Mouse (Mus musculus) heart, embryonic 15.5 days (tissue): ENCODE data around the gene Ndc1. TPM values are rescaled to one million over a fixed set of nuclear protein-coding genes. Genes with fewer than 3 reads are reported as not detected.

Experiments
- ATAC-seq: fragments of 200-750 bp; cut with Nextera tagmentation; replicated peaks from 2 replicates; pipeline ENCODE4 v1.8.0; 2017; ENCODE audit warnings: low read depth, moderate TSS enrichment; ENCODE audit not compliant: insufficient number of reproducible peaks, insufficient read depth, low FRiP score
- H3K27ac ChIP-seq: fragments of 300-500 bp; sonication (generic); 2 replicates; pipeline ENCODE4 v1.5.1; 2015; ENCODE audit warnings: mild to moderate bottlenecking, inconsistent platforms
- H3K27me3 ChIP-seq: fragments of 300-500 bp; sonication (generic); 2 replicates; pipeline ENCODE4 v1.6.1; 2015; ENCODE audit warnings: inconsistent platforms
- H3K36me3 ChIP-seq: fragments of 300-500 bp; sonication (generic); 2 replicates; pipeline ENCODE4 v1.6.1; 2015; ENCODE audit warnings: mild to moderate bottlenecking, inconsistent platforms
- H3K4me1 ChIP-seq: fragments of 300-500 bp; sonication (generic); replicated peaks from 2 replicates; pipeline ENCODE4 v1.6.1; 2015; ENCODE audit warnings: inconsistent platforms
- H3K4me2 ChIP-seq: fragments of 300-500 bp; sonication (generic); 2 replicates; pipeline ENCODE4 v1.6.1; 2015; ENCODE audit warnings: inconsistent platforms, mild to moderate bottlenecking, moderate library complexity
- H3K4me3 ChIP-seq: fragments of 300-500 bp; sonication (generic); 2 replicates; pipeline ENCODE4 v1.5.1; 2015; ENCODE audit warnings: mild to moderate bottlenecking, inconsistent platforms
- H3K9ac ChIP-seq: fragments of 300-500 bp; sonication (generic); 2 replicates; pipeline ENCODE4 v1.6.1; 2015; ENCODE audit warnings: mild to moderate bottlenecking, inconsistent platforms
- H3K9me3 ChIP-seq: fragments of 300-500 bp; sonication (generic); replicated peaks from 2 replicates; pipeline ENCODE4 v1.6.1; 2016; ENCODE audit warnings: inconsistent platforms
- WGBS: fragments of 180-500 bp; shearing (Covaris S2); methylation state at CpG from one replicate; pipeline ENCODE4 v1.1.7; 2015; ENCODE audit warnings: mixed read lengths; 5-methylcytosine and 5-hydroxymethylcytosine counted together
- polyA plus RNA-seq: library from polyadenylated mRNA; unstranded; fragments of >200 nt; fragmentation: Nextera tagmentation; extraction: Ambion mirVana; gene quantifications from 2 replicates; pipeline ENCODE4 v1.2.1, GENCODE M21; 2015

Ndc1 gene
- polyA plus RNA-seq, 1 experiment from 2014 or later, result 18.9 TPM

DNA sequence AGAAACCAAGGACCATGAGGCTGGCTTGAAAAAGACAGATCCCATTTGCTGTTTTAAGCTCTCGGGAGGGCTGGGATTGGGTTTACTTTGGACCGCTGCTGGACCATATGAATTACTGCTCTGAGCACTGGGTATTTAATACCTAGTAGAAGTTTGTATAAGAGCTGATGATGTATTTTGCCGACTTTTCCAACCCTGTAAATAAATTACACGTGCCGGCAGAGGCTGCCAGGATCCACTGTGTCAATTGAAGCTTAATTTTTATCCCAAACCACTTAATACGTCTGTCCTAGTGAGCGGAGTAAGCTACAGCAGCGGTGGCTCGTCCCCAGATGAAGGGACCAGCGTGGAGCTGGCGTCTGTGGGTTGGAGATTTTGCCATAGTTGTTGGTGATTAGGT, 74.7 kb downstream of the Ndc1 start:
- 72% methylated on average over 11 of the region's 11 CpGs for WGBS
- no peak overlapping the region for H3K4me3 ChIP-seq
- H3K27ac ChIP-seq, result no peak overlapping the region
- H3K9me3 ChIP-seq, result no peaks in the 10 kb centered on the region
- H3K27me3 ChIP-seq, result peaks cover 72% of the 10 kb centered on the region
- H3K4me1 ChIP-seq, result 0 out of 2 replicates have a peak, but pooled peaks cover 5% of the 10 kb centered on the region
- H3K9ac ChIP-seq, result no peak overlapping the region
- ATAC-seq, result no peak
- no peaks in the 10 kb centered on the region for H3K36me3 ChIP-seq
- no peak overlapping the region for H3K4me2 ChIP-seq

DNA sequence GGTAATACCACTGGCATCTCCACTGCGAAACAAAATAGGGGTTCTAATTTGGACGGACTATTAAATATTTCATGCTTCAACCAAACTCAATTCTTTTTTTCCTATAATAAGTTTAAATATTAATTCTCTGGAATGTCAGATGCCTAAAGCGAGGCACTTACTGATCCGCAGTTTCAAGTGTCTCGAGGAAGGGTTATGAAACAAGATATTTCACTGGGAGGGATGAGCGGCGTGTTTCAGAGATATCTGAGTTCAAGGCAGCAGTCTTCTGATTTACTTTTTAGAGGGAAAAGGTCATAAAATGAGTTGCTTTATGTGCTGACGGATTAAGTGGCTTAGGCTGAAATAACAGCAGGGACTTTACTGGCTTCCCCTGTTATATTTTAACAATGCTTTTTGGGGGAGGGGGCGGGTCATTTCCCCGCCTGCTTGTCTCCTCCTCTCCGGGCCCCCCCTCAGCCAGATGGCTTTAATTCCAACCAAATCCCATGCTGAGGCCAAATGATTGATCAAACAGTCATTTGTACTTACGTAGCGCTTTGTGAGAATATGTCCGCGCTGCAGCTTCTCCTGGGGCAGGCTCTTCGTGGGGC, 75.4 kb downstream of the Ndc1 start:
- no peak for ATAC-seq
- Histone ChIP-seq H3K9ac (no peak overlapping the region), H3K4me1 (0 out of 2 replicates have a peak, but pooled peaks cover 5% of the 10 kb centered on the region), H3K27ac (no peak overlapping the region), H3K36me3 (no peaks in the 10 kb centered on the region), H3K9me3 (no peaks in the 10 kb centered on the region), H3K27me3 (peaks cover 70% of the 10 kb centered on the region), H3K4me2 (no peak overlapping the region), H3K4me3 (no peak overlapping the region)
- 69% methylated on average over 16 of the region's 16 CpGs for WGBS

DNA sequence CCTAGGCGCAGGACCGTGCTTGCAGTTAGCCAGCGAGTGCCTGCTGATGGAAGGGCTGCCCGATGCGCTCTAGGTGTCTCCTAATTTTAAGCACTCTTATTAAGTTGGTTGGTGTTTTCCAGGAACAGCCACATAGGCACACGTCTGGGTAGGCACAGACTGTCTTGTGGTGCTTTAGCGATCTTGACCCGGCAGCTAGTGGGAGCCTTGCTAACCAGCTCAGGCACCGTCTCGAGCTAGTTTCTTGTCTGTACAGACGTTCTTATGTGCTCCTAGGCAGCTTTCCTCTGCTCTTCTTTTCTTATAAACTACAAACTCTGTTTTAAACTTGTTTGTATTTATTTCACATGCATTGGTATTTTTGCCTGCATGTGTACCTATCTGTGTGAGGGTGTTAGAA, 76.0 kb downstream of the Ndc1 start:
- Histone ChIP-seq H3K4me2 (no peak overlapping the region), H3K4me3 (no peak overlapping the region), H3K9ac (no peak overlapping the region), H3K4me1 (0 out of 2 replicates have a peak, but pooled peaks cover 5% of the 10 kb centered on the region), H3K27ac (no peak overlapping the region), H3K36me3 (no peaks in the 10 kb centered on the region), H3K9me3 (no peaks in the 10 kb centered on the region), H3K27me3 (peaks cover 65% of the 10 kb centered on the region)
- 76% methylated on average over 11 of the region's 11 CpGs for WGBS
- ATAC-seq, result no peak

DNA sequence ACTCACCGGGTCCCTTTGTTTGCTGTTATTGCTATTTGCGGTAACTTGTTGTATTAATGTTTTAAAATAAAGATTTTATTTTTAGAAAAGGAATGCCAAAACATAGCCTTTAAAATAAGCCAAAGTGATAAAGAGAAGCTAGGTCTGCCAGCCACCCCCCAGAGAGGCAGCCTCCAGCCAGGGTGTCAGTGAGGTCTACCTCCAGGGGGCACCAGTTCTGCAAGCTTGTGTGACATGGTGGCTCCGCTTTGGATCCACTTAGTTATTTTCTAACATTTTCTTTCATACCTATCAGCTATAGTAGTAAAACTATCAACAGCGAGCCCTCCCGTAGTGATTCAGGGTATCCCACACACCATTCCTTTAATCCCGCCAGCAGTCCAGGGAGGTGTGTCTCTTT, 80.9 kb downstream of the Ndc1 start:
- Histone ChIP-seq H3K36me3 (no peaks in the 10 kb centered on the region), H3K27me3 (peaks cover 43% of the 10 kb centered on the region), H3K4me1 (no peaks in the 10 kb centered on the region), H3K9me3 (no peaks in the 10 kb centered on the region), H3K4me2 (no peak overlapping the region), H3K27ac (no peak overlapping the region), H3K9ac (no peak overlapping the region), H3K4me3 (no peak overlapping the region)
- WGBS, result 82% methylated on average over 6 of the region's 6 CpGs
- ATAC-seq, result no peak

DNA sequence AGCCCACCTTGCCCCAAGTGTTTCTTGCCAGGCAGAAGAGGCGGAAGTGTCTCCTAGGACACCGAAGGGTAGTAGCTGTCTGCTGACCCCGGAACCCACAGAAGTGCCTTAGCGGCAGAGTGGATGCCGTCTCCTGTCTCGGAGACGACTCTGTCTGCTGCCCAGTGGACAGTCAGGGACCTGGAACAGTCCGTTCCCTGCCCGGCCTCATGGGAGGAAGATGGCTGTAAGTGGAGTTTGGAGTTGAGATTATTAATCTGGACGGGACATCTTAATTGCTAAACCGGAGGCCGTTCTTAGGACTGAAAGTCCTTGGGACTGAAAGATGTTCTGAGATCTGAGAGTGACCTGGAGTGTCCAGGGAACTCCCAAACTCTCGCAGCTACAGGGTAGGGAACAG, 81.9 kb downstream of the Ndc1 start:
- Histone ChIP-seq H3K27ac (no peak overlapping the region), H3K4me2 (no peak overlapping the region), H3K4me3 (no peak overlapping the region), H3K36me3 (no peaks in the 10 kb centered on the region), H3K9me3 (no peaks in the 10 kb centered on the region), H3K4me1 (no peaks in the 10 kb centered on the region), H3K9ac (no peak overlapping the region), H3K27me3 (peaks cover 37% of the 10 kb centered on the region)
- 77% methylated on average over 13 of the region's 13 CpGs for WGBS
- ATAC-seq, result no peak

DNA sequence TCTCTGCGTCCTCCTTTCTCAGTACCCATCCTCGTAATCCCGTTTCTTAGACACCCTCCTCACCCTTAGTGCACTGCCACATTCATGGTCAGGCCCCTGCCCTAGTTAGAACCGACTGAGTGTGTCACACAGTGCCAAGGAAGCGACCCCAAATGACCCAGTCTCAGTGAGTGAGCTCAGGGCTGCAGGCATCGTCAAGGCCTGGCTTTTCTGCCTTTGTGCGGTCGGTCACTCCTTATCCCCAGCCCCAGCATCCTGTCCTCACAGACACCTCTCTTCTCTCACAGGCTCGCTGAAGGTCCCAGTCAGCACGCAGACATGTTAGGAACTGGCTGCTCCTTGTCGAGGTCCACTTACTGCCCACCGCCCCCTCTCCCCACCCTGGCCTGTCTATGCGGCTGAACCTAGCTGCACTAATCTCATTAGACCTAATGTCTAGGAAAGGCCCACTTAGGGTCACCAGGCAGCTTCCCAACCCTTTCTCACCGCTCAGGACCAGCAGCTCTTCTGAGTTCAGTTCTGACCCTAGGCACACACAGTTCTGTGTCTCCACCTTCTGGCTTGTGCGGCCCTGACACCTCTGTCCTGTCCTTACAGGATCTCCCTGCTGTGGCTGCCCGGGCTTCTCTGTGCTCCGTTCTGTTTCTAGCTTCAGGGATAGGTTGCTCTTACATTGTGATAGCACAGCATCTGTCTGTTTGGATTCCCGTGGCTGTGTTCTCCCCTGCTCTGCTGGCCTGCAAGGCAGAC, 84.9 kb downstream of the Ndc1 start:
- H3K9ac ChIP-seq, result no peak overlapping the region
- H3K4me1 ChIP-seq, result no peaks in the 10 kb centered on the region
- H3K27me3 ChIP-seq, result peaks cover 16% of the 10 kb centered on the region; the same call in 1 of the 2 replicates
- no peak overlapping the region for H3K27ac ChIP-seq
- H3K36me3 ChIP-seq, result no peaks in the 10 kb centered on the region
- H3K4me2 ChIP-seq, result no peak overlapping the region
- no peaks in the 10 kb centered on the region for H3K9me3 ChIP-seq
- no peak for ATAC-seq
- 69% methylated on average over 18 of the region's 18 CpGs for WGBS
- H3K4me3 ChIP-seq, result no peak overlapping the region

DNA sequence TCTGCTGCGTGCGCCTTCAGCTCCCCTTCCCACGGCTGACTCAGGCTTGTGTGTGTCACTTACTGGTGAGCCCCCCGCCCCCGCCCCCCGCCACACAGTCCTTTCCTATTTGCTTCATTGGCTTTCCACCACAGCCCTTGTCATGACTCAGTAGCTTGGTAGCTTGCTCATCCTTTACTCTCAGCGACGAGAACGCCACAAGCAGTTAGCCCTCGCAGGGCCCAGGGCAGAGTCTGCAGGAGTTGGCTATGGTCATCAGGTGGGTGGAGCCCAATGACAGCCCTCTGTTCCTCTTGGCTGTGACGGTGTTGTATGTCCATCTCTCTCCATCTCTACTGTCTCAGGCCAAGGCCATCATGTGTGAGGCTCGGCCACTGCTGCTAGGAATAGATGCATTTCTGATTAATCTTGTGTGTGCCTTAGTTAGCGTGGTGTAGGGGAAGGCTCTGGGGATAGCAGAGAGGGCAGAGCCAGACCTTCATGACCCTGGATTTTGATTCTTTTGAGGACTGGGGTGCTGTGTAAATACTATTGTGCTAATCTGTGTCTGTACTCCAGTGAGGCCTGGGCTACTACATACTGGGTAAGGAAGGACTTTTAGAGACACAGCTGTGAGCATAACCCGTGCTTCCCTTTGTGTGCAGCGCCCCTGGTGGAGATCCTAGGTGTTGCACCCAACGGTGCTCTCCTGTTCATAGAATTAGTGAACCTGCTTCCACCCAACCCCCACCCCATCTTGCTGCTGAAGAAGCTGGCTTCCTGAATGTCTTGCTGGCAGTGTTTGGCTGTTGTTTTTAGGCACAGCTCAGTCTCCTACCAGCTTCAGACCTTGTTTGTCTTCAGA, 85.8 kb downstream of the Ndc1 start:
- H3K4me2 ChIP-seq, result no peak overlapping the region
- H3K27ac ChIP-seq, result no peak overlapping the region
- ATAC-seq, result no peak
- peaks cover 15% of the 10 kb centered on the region; the same call in 1 of the 2 replicates for H3K27me3 ChIP-seq
- no peaks in the 10 kb centered on the region for H3K36me3 ChIP-seq
- no peak overlapping the region for H3K9ac ChIP-seq
- no peaks in the 10 kb centered on the region for H3K9me3 ChIP-seq
- H3K4me1 ChIP-seq, result no peaks in the 10 kb centered on the region
- H3K4me3 ChIP-seq, result no peak overlapping the region
- WGBS, result 62% methylated on average over 16 of the region's 16 CpGs

DNA sequence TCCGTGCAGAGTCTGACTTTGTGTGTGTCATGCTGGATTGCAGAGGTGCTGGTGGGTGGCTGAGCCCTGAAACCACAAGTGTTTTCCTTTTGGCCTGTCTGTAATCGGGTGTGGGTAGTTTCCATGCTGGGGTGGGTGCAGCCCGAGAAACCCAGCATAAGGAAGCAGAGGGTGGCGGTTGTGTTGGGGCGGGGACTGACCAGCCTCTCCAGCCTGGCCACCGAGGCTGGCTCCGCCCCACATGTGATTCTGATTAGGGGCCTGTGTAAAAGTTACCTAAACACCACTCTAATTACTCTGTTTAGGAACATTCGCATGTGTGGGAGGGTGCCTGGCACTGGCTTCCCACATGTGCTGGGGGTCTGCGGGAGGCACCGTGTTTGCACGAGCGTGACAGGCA, 90.0 kb downstream of the Ndc1 start:
- H3K4me3 ChIP-seq, result no peak overlapping the region
- H3K27ac ChIP-seq, result no peak overlapping the region
- H3K9me3 ChIP-seq, result no peaks in the 10 kb centered on the region
- no peak overlapping the region for H3K4me2 ChIP-seq
- no peaks in the 10 kb centered on the region for H3K4me1 ChIP-seq
- H3K9ac ChIP-seq, result no peak overlapping the region
- no peak for ATAC-seq
- peaks cover 15% of the 10 kb centered on the region; the same call in 1 of the 2 replicates for H3K27me3 ChIP-seq
- 47% methylated on average over 12 of the region's 12 CpGs for WGBS
- H3K36me3 ChIP-seq, result no peaks in the 10 kb centered on the region

DNA sequence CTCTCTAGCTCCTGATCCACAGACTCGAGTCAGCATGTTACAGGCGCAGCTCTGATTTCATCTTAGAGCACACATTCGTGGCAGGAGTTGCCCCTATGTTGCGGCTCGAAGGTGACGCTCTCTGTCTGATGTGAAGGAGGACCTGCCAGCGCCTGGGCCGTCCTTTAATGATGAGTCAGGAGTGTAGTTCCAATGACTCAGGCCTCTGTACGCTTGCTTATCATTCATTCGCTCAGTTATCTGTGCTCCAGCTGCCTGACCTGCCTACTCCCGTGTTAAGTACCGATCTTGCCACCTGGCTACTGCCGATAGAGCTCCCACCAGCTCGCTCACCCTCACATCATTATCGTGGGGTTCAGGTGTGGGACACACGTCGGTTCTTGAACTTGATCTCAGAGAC, 91.3 kb downstream of the Ndc1 start:
- no peak overlapping the region for H3K4me3 ChIP-seq
- H3K27me3 ChIP-seq, result peaks cover 15% of the 10 kb centered on the region; the same call in 1 of the 2 replicates
- no peaks in the 10 kb centered on the region for H3K4me1 ChIP-seq
- H3K9me3 ChIP-seq, result no peaks in the 10 kb centered on the region
- no peak for ATAC-seq
- no peak overlapping the region for H3K4me2 ChIP-seq
- no peak overlapping the region for H3K9ac ChIP-seq
- H3K27ac ChIP-seq, result no peak overlapping the region
- WGBS, result 50% methylated on average over 17 of the region's 17 CpGs
- H3K36me3 ChIP-seq, result no peaks in the 10 kb centered on the region

DNA sequence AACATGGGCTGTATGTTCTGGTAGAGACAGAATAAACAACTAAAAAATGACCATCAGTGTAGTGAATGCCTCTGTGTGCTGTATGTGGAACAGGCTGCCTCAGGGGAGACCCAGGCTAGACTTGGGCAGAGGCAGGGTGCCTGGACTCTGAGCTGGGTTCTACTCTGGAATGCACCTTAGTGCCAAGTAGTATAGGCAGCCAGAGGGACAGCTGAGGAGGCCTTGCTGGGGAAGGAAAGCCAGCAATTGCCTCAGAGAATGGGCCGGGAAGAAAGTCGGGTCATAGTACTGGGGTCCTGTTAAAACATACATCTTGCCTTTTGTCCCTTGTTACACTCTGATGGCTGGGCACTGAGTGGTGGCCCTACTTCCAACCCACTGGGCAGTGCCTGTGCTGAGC, 91.9 kb downstream of the Ndc1 start:
- Histone ChIP-seq H3K4me2 (no peak overlapping the region), H3K9me3 (no peaks in the 10 kb centered on the region), H3K27me3 (peaks cover 17% of the 10 kb centered on the region), H3K36me3 (no peaks in the 10 kb centered on the region), H3K27ac (no peak overlapping the region), H3K9ac (no peak overlapping the region), H3K4me1 (no peaks in the 10 kb centered on the region), H3K4me3 (no peak overlapping the region)
- WGBS, result 90% methylated on average over 2 of the region's 2 CpGs
- no peak for ATAC-seq

DNA sequence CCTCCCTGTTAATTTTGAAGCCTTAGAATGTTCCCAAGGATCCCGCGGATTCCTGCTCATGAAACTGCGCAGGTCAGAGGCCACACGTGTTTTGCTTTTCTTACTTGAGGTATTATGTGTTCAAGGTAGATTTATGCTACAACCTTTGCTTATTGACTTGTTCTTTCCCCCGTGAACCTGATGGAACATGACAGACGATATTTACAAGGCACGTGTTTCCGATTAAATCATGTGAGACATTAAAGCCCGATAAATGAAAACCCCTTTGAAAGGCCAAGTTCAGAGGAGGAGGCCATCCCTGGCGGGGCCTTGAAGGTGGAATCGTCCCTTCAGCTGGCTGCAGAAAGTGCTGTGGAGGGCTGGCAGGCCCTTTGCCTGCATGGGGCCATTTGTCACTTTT, 92.9 kb downstream of the Ndc1 start:
- no peaks in the 10 kb centered on the region for H3K9me3 ChIP-seq
- no peak overlapping the region for H3K4me2 ChIP-seq
- no peak overlapping the region for H3K4me3 ChIP-seq
- WGBS, result 82% methylated on average over 11 of the region's 11 CpGs
- H3K36me3 ChIP-seq, result no peaks in the 10 kb centered on the region
- H3K27me3 ChIP-seq, result peaks cover 24% of the 10 kb centered on the region
- no peak for ATAC-seq
- H3K4me1 ChIP-seq, result no peaks in the 10 kb centered on the region
- H3K9ac ChIP-seq, result no peak overlapping the region
- H3K27ac ChIP-seq, result no peak overlapping the region
